Mouse (Mus musculus) megakaryocyte, adult 5-6 weeks (primary cell): ENCODE measurements around the gene Lipc. TPM values are rescaled to one million over a fixed set of nuclear protein-coding genes. Genes with fewer than 3 reads are reported as not detected.

ENCODE experiments used
- ATAC-seq: 2 replicates; pipeline ENCODE4 v1.8.0; 2016; ENCODE audit warnings: mild to moderate bottlenecking, inconsistent platforms; ENCODE audit not compliant: poor library complexity, severe bottlenecking
- total RNA-seq, 2 experiments: library from RNA; stranded (forward) in 1 of 2; stranded (reverse) in 1 of 2; fragments of 153-499, 151-499 nt in 1 of 2; fragments of 221-1000, 200-1000 nt in 1 of 2; gene quantifications; 2 replicates each; pipeline versions ENCODE4 v1.2.3 to v1.2.4; 2015 to 2017

The Lipc gene
- total RNA-seq, 2 experiments from 2014 or later, result 0.36 TPM; not detected in 1

DNA sequence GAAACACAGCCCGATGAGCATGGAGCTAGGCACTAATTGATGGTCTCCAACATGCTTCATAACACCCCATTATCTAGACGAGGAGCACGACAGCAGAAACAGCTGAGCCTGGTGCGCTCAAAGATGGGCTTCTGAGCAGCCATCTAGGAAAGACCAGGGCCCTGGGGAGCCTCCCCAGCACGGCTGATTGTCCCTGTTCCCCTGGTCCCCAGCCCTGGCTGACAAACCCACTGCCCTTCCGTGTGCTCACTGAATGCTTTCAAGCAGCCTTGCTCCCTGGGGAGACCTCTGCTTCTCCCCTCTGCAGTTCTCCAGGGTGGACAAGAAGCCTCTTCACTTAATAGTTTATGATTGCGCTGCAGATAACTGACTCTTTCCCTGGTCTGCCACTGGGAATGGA, 35.5 kb downstream of the Lipc start:
- ATAC-seq, result no peak

DNA sequence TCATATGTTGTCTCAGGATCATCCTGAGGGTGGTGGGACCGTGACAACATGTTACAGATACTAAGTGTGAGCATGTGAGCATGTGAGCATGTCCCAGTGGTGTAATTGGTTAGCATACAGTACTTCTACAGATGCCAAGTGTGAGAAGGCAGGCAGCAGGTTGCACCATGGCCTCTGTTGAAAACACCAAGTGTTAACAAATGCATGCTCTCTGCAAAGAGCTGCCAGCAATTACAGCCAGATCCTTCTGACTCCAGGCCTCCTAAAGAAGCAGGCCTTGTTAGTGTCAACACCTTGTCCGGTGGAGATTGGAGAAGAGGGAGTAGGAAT, 36.7 kb downstream of the Lipc start:
- no peak for ATAC-seq

DNA sequence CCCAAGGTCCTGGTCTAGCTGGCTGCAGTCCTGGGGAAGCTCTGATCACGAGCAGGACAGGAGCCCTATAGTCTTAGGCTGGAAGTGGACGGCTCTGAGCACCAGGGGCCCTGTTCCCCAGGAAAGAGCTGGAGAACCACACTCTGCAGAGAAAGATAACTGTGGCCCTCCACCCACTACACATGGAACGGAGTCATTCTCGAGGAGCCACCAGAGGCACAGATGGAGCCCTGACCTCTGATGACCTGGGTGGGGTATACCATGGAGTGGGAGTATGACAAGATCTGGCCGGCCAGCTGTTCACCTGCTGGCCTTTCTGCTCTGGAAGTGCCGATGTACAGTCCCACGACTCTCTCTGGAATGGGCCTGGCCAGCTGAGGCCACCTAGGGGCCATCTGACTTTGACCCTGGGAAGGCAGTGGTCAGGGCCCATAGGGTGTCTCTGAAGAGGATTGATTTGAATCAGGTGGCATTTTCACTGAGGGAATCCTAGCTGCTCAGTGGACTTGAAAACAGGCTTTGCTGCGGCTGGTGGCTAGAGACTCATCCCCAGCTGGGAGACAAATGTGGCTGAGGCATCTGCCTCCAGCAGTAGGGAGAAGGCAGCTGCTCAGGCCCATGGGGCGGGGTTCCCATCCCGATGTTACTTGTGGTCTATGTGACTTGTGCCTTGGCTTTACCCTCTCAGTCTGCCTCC, 37.2 kb downstream of the Lipc start:
- ATAC-seq, result no peak

DNA sequence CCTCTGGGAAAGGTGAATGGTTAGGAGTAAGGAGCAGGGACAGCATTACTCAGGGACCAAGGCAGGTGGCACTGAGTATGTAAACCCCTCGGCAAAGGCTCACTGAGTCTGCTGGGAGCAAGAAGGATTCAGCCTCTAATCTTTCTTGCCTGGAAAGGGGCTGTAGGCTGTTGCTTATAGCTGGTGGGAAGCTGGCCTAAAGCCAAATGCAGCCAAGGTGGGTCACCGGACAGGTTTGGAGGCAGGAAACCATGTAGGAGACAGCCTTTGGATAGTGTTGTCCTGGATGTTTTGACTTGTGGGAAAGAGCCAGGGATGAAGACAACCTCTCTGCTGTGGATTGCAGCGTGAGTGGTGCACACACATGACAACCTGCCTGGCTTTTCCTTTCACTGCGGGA, 40.9 kb downstream of the Lipc start:
- no peak for ATAC-seq

DNA sequence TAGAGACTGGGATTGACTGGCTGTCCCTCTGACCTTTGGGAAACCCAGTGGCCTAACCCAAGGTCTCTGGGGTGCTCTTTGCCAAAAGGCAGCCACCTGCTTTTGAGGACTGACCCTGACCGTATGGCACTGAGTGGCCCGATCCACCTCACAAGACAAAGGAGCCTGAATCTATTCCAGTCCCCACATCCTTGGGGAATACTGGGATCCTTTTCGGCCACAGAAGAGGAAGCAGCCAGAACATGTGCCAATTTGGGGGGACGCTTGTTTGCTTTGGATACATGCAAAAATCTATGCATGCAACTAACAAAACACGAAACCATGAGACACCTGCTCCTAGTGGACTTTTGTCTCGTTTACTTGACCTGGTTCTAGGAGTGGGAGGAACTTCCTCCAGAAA, 41.7 kb downstream of the Lipc start:
- no peak for ATAC-seq

DNA sequence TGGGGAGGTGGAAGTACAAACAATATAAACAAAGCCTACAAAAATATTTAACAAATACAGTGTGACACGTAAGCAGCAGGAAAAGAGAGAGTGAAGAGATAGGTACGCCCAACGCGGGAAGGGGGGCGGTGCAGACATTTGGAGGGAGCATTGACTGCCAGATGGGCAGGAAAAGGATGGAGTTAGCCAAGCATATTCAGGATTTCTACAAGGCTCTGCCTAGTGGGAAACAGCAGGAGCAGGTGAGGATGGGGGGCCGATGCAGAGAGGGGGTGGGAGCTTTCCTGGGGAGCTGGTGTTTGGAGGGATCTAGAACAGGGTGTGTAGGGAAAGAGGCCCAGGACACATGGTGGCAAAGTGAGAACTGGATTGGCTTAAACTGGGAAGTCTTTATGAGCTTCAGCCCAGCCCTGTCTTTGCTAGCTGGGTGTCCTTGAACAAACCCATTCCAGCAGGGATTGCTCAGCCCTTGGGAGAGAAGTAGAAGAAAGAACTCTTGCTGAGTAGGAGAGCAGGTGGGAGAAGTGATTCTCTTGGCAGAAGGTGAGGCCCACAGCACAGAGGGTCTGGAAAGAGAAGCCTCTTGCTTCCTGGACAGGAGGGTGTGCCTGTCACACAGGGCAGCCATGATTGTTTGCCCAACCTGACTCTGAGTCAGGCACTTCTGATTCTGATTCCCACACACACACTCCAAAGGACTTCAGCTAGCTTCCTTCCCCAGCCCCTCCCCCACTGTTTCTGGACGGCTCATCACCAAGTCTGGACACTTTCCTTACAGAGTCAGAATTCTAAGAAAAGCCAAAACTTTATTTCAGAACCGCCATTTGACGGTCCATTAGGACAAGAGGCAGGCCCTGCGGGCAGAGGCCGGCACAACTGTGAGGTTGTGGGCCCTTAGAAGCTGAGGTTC, 49.0 kb downstream of the Lipc start:
- no peak for ATAC-seq

DNA sequence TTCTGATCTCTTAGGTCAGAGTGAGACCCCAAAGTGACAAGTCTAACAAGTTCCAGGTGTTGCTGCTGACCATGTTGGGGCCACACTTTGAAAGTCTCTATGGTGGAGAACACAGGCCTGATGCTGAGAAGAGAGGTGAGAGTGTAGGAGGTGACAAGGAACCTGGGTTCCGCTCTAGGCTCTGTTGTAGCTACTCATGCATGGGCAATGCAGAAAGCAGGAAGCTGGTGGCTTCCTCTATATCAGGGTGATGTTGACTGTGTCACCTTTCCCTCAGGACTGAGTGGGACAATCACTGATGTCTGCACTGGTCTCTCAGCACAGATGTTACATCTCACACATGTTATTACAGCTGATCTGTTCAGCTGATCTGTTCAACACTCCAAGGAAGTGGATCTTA, 57.8 kb downstream of the Lipc start:
- ATAC-seq, result peak; percentile 43; the same call in 1 of the 2 replicates

DNA sequence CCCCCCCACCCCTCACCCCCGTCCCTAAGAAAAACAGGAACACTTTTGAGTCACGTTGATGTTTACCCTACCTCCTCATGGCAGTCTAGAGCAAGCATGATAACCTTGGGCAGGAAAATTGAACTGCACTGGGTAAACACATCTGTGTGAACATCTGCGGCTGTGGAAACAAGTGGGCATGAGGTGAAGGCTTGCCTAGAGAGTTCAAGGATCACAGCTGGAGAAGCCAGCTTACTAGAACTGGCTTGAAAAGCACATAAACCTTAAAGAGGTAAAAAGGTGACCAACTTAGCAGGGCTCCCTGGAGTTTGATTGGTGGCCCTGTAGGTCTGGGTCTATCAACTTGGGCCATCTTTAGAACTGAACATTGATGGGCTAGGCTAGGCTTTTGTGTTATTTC, 58.5 kb downstream of the Lipc start:
- no peak for ATAC-seq

DNA sequence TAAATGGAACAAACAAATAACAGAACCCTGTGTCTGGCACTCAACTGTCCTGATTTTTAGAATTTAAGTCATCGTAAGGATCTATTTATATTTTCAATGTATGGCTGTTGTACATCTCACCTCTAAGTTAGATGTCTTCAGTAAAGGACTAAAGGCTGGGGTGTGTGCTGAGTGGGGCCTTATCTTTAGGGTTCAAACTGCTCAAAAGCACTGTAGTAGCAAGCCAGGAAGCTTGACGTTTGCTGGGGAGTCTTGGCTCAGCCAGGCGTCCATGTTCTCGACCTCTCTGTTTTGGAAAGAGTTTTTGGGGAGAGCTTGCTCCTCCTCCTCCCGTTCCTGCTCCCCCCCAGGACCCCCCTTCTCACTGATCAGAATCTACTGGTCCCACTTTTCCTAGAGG, 59.4 kb downstream of the Lipc start:
- ATAC-seq, result no peak

DNA sequence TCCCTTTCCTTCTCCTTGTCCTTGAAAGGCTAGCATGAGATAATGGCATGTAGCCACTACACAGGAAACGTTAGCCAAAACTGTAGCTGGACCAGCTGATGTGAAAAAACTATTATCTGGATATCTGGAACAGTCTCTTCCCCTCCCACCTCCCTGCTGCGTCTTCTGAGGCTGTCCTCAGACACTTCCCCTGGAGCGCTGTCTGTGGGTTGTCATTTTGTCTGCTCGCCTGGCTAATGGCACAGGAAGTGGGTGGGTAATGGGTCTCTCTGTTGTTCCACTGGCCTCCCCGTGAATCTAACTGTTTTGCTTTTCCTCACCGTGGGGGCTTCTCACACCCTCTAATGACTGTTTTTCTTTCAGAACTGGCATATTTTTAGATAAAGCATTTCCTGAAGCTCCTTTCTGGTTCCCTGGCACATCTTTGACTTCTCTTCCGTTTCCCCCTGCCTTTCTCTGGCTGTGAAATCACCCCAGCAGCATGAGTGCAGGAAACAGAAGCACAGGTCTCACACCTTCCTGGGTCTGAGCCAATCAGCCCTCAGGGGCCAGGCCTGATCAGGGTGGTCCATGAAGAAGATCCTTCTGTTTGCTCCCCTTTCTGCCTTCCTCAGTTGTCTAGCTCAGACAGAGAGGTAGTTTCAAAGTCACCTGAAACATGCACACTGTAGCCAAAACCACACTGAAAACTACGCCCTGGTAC, 60.4 kb downstream of the Lipc start:
- peak; percentile 85 for ATAC-seq

DNA sequence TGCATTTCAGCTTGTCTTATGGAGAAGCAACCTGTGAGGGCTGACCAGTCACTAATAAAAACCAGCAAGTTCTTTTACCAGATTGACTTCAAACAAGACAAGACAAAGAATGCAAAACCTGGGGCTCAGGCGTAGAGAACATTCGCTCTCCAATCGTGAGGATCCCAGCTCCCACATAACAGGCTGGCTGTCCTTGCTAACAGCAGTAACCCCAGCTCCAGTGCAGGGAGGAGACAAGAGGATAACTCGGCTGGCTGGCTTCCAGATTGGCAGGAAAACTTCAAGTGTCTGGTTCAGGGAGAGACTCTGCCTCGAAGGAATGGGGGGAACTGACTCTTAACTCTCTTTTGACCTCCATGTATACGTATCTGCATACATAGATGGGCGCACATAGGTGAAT, 61.3 kb downstream of the Lipc start:
- ATAC-seq, result no peak

DNA sequence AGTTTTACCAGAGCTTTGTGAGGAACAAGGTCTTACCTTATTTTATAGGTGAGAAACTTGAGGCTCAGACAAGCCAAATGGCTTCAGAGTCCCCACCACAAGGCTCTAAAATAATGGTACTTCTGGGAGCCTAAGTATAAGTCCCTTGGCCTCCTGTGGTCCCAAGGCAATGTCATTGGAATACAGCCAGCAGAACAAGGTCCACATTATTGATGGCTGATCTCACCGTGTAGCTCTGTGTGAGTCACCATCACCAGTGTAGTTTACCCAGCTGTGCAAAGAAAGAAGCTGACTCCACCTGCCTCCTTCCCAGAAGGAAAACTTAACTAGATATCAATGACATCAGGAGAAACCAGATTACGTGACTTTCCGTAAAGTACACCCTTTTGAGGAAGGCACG, 63.1 kb downstream of the Lipc start:
- ATAC-seq, result no peak

DNA sequence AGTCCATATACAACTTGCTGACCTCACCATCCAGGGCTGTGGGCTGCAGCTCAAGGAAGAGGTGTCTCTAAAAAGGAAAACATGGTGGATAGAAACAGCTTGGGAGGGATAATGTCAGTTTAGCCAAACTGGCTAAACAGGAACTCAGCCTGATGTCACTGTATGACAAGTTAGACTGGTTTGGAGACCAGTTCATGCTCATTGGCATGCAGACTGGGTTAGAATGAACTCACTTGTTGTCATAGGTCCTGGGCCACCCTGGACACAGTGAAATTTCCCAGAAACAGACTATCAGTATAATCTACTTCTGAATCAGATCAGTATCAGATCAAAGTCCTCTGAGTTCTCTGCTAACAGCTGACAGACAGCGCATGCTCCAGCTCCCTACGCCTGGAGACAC, 63.5 kb downstream of the Lipc start:
- no peak for ATAC-seq

DNA sequence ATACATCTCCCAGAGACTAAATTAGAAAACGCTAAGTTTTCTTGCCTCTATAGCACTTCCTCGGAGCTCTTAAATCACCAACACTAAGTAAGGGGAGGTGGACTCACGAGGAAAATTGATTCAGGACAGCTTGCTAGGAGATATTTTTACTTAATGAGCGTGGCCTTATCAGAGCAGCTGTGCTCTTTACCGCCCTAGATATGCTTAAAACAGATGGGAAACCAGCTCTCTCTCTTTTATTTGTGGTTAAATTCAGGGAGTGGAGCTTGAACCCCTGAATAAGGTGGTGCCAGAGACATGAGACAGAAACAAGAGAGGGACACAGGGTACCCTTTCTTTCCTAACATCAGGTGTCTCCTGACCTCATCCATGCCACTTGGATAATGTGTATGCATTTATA, 70.0 kb downstream of the Lipc start:
- ATAC-seq, result no peak

DNA sequence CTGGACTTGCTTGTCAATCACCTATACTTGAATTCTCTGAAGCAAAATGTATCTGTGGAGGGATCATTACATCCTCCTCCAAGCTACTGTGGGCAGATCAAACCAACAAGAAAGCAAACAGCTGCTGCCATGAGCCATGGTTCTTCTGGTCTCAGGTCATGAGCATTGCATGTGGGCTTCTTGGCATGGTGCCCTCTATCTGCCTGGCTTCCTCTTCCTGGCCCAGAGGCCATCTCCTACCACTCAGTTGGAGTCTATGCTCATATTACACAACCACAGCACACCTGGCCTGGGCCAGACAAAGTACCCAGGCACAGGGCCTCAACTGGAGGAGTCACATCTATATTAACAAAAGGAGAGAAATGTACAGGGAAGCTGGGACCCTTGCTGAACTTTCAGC, 73.2 kb downstream of the Lipc start:
- no peak for ATAC-seq

DNA sequence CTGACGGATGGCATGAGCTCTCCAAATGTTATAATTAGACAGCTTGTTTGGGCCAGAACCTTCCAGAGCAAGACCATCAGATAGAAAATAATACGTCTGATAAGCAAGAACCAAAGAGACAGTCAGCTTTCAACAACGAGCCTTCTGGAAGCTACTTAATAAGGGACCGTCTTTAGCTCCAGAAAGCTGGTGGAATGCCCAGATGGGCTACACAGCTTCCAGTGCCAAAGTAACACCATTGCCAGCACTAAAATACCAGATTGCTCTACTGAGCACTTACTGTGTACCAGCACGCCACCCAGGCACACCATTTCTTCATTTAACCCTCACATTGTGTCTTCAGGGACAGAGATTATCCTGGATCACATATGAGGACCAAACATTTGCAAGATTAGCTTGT, 73.9 kb downstream of the Lipc start:
- ATAC-seq, result no peak

DNA sequence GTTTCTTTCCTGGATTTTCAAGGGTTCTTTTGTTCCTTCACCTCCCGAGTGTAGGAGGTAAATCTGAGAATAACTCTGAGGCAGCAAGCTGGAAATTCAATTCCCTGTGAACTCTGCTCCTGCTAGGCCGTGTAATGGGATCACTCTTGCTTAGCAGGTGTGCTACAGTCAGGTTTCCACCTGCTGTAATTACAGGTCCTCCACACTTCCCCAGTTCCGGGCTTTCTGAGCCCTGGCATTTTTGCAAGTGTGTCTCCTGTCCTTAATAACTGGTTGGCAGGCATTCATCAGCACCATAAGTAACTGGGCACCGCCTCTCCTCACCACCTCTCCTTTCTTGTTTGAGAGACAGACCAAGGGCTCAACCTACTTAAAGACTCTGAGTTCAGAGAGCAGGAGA, 76.5 kb downstream of the Lipc start:
- ATAC-seq, result no peak

DNA sequence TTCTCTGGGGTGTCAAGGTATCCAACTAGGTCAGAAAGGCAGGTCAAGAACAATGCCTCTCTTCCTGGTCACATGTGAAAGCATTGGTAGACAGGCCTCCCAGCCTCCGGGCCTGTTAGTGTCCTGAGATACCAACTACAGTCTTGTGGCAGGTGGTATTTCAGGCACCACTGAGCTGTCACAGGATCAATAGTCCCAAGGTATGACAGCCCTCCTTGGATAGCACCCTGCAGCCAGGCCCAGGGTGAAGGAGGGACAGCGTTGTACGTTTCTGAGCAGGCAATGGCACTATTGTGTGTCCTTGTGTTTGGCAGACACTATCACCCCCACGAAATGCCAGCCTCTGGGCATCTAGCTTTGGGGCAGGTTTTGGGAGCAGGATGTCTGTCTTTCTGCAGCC, 77.0 kb downstream of the Lipc start:
- no peak for ATAC-seq

DNA sequence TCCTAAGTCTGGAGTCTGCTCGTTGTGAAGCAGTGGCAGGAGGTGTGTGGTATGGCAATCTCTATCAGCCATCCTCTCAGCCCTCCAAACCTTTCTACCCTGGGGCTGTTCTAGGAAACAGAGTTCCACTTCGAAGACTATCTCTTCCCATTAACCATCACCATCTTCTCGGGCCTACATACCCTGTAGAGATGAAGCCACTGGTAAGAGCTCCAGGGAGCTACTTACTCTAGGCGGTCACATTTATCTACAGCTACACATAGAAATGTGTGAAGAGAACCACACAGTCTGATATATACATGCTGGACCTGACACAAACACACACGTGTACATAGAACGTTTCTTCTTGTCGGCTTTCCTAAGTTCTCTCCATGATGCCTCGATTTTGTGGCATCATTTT, 79.4 kb downstream of the Lipc start:
- ATAC-seq, result no peak

DNA sequence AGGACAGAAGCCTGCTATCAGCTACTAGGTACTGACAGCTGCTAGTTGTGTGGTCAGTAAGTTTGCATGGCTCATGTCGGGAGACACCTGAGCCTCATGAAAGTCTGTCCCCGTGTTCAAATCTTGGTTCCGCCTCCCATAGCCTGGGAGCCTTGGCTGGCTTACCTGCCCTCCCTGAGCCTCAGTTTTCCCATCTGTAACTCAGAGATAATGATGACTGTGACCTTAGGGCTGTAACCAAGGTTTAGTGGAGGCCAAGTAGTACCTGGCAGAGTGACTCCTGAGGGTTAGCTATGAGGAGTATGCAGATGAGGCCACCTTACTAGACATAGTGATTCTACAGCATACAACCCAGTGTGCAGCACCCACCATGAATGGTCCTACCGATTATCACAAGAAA, 81.7 kb downstream of the Lipc start:
- no peak for ATAC-seq

DNA sequence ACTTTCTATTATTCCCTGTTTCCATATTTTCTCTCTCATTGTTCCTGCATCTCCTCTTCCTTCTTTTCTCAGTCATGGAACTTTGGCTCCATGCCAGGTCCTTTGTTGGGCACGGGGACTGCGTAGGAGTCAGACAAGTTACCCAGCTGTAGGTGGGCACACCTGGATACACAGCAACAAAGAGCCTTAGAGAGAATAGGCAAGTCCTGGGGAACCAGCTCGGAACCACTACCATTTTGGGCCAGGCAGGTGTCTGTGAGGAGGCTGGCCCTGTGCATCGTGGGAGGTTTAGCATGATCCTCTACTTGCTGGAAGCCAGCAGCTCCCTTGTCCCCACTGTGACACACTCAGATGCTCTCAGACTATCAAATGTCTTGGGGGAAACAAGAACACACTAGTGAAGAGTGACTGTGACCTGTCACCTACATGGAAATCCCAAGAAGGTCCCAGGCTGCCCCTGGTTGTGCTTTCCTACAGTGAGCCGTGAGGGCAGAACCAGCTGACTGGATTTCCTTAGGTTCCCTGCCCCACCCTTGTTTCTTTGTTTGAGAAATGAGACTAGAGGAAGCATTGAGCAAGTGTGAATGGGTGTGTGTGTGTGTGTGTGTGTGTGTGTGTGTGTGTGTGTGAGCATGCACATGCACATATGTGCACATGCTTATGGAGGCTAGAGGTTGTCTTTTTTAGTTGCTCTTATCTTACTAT, 82.7 kb downstream of the Lipc start:
- ATAC-seq, result peak; percentile 93
